Mouse (Mus musculus): ENCODE data around the gene Zfp773. TPM values are rescaled to one million over a fixed set of nuclear protein-coding genes. Genes with fewer than 3 reads are reported as not detected.

Gene Zfp773
- 0.84 and 0.95 TPM in 2 replicates for polyA plus RNA-seq (2012; rRNA removed)
- 1.7 and 1.9 TPM in 2 replicates for polyA plus RNA-seq (2014; fragmentation: Nextera tagmentation; extraction: Ambion mirVana)

- no peak for TF ChIP-seq POLR2A (IDR thresholded peaks at IDR 0.05; ENCODE audit: borderline replicate concordance, extremely low read depth, insufficient read depth, insufficient read length)
- no peaks in the 10 kb centered on the region for H3K27me3 ChIP-seq (ENCODE audit: control insufficient read depth, insufficient read depth, low read length)
- DNase-seq (ENCODE audit: low spot score) (peak; percentile 55), ATAC-seq (ENCODE audit: low FRiP score, low read depth) (peak; percentile 96)
- no peaks in the 10 kb centered on the region for H3K9me3 ChIP-seq (ENCODE audit: control insufficient read depth, low read length)
- H3K36me3 ChIP-seq (ENCODE audit: control insufficient read depth, insufficient read depth, low read length), result no peaks in the 10 kb centered on the region
- H3K4me2 ChIP-seq (replicated peaks; ENCODE audit: low read depth, low read length, severe bottlenecking), result peak within 1 kb of the TSS; percentile 51
- H3K4me1 ChIP-seq (ENCODE audit: control insufficient read depth, insufficient read depth, low read length), result no peaks in the 10 kb centered on the region; the same call in 1 of the 2 replicates
- 6% methylated on average over 16 of the region's 16 CpGs for WGBS
- H3K27ac ChIP-seq (replicated peaks; ENCODE audit: low read depth, low read length), result no peak within 1 kb of the TSS
- peak within 1 kb of the TSS; percentile 49 for H3K4me3 ChIP-seq (replicated peaks; ENCODE audit: low read length)
- peak within 1 kb of the TSS; percentile 66 for H3K9ac ChIP-seq (ENCODE audit: low read depth, low read length, severe bottlenecking)
Observed at GRCm38 (mm10) chr7:7136379-7136866, at the start of gene Zfp773. TSS of gene Zfp773 (minus strand) at chr7:7136755.

DNA sequence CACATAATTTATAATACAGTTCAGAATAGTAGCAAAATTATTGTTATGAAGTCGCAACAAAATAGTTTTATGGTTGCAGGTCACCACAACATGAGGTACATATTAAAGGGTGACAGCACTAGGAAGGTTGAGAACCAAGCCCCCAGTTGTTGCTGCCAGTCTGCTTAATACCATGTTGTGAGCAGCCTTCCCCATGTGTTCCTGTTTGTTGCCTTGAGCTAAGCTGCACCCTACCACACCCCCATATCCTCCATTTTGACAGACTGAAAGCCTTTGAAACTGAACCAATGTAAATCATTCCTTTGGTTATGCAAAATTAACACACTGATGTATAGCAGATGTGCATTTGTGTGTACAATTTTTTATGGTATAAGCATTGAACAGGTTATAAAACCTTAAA, 49.3 kb upstream of the Zfp773 start:
- ATAC-seq (ENCODE audit: low FRiP score, low read depth) (peak; percentile 58; the same call in 1 of the 2 replicates), DNase-seq (ENCODE audit: low spot score) (peak; percentile 17)
- H3K4me1 ChIP-seq (ENCODE audit: control insufficient read depth, insufficient read depth, low read length), result no peaks in the 10 kb centered on the region
- no peaks in the 10 kb centered on the region for H3K9me3 ChIP-seq (ENCODE audit: control insufficient read depth, low read length)
- H3K9ac ChIP-seq (ENCODE audit: low read depth, low read length, severe bottlenecking), result no peak overlapping the region
- no peak for TF ChIP-seq POLR2A (IDR thresholded peaks at IDR 0.05; ENCODE audit: borderline replicate concordance, extremely low read depth, insufficient read depth, insufficient read length)
- peaks cover 26% of the 10 kb centered on the region for H3K36me3 ChIP-seq (ENCODE audit: control insufficient read depth, insufficient read depth, low read length)
- no peak overlapping the region for H3K4me3 ChIP-seq (replicated peaks; ENCODE audit: low read length)
- H3K27me3 ChIP-seq (ENCODE audit: control insufficient read depth, insufficient read depth, low read length), result no peaks in the 10 kb centered on the region
- WGBS, result 60% methylated on average over 1 of the region's 1 CpGs
- H3K4me2 ChIP-seq (replicated peaks; ENCODE audit: low read depth, low read length, severe bottlenecking), result no peak overlapping the region
- H3K27ac ChIP-seq (replicated peaks; ENCODE audit: low read depth, low read length), result no peak overlapping the region

DNA sequence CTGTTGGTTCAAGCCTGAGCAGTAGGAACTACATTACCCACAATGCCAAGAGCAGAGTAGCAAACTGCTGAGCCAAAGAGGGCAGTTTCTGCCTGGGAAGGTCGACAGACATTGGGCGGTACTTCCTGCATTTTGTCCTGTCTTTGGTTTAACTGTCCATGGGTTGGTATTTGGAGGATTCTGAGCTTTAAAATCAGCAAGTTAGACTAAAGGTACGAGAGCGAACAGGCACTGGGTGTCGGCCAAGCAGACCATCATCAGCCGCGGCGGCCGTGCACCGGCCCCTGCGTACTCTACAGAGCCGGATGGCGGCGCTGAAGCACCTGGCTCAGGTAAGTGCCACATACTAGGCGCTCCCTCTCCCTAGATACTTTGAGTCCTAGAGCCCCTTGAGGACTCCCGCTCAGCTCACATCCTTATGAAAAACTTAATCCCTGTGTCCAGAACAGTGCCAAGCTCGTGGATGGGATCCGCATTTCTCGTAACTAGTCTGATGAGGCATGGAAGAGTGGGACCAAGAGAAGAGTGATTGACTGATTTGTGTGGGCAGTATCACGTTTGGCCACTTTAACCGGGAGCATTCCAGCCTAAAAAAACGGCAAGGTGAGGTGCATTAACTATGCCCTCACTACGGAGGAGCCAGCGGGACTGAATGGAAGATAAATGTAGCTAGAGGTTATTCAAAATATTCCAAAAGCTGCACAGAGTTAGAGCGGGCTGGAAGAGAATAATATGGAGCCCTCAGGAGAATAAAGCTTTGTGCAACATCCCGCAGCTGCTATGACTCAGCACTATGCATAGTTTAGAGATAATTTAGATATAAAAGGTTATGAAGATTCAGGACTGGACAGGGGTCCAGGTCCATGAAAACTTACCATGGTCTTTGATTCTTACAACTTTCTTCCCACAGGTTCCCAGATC, 34.9 kb upstream of the Zfp773 start, which contains the start of gene Zfp418:
Gene Zfp418 (plus strand): TSS at position 104 of the 921 bp plus-strand sequence.
- Histone ChIP-seq H3K36me3 (ENCODE audit: control insufficient read depth, insufficient read depth, low read length) (peaks cover 13% of the 10 kb centered on the region), H3K4me3 (replicated peaks; ENCODE audit: low read length) (peak within 1 kb of the TSS; percentile 63), H3K27ac (replicated peaks; ENCODE audit: low read depth, low read length) (0 out of 2 replicates have a peak within 1 kb of the TSS, but pooled peaks have one; percentile 46), H3K4me2 (replicated peaks; ENCODE audit: low read depth, low read length, severe bottlenecking) (peak within 1 kb of the TSS; percentile 53), H3K27me3 (ENCODE audit: control insufficient read depth, insufficient read depth, low read length) (no peaks in the 10 kb centered on the region), H3K4me1 (ENCODE audit: control insufficient read depth, insufficient read depth, low read length) (peaks cover 4% of the 10 kb centered on the region), H3K9ac (ENCODE audit: low read depth, low read length, severe bottlenecking) (peak within 1 kb of the TSS; percentile 75), H3K9me3 (ENCODE audit: control insufficient read depth, low read length) (no peaks in the 10 kb centered on the region)
- DNase-seq (ENCODE audit: low spot score) (peak; percentile 80), ATAC-seq (ENCODE audit: low FRiP score, low read depth) (peak; percentile 87)
- no peak for TF ChIP-seq POLR2A (IDR thresholded peaks at IDR 0.05; ENCODE audit: borderline replicate concordance, extremely low read depth, insufficient read depth, insufficient read length)
- 1% methylated on average over 26 of the region's 26 CpGs for WGBS

DNA sequence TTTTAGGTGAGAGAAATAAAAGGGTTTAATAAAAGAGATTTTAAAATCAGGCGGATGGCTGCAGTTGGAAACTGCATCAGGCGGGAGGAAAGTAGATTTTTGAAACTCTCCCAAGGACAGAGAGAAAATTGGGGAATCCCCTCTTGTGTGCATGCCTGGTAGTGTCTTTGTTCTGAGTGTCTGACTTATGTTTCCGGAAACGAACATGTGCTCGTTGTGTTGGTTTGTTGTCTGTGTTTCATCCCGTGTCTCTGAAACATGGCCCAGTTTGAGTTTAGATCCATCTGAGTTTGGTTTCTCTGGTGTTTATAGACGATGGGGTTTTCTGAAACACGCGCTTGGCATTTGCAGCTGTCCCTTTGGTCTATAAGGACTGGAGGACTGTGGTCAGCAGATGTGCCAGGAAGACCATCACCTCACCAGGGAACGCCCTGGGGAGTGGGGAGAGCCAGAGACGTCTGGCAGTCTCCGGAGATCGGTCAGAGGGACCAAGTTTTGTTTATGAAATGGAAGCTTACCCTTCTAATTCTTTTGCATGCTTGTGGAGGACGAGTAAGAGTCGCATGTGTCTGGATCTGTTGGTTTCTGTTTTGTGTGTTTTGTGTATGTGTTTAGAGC, 9.5 kb upstream of the Zfp773 start:
- WGBS, result 90% methylated on average over 15 of the region's 15 CpGs
- Histone ChIP-seq H3K4me2 (replicated peaks; ENCODE audit: low read depth, low read length, severe bottlenecking) (no peak overlapping the region), H3K4me3 (replicated peaks; ENCODE audit: low read length) (no peak overlapping the region), H3K36me3 (ENCODE audit: control insufficient read depth, insufficient read depth, low read length) (no peaks in the 10 kb centered on the region), H3K4me1 (ENCODE audit: control insufficient read depth, insufficient read depth, low read length) (no peaks in the 10 kb centered on the region), H3K9ac (ENCODE audit: low read depth, low read length, severe bottlenecking) (no peak overlapping the region), H3K9me3 (ENCODE audit: control insufficient read depth, low read length) (no peaks in the 10 kb centered on the region), H3K27ac (replicated peaks; ENCODE audit: low read depth, low read length) (no peak overlapping the region), H3K27me3 (ENCODE audit: control insufficient read depth, insufficient read depth, low read length) (no peaks in the 10 kb centered on the region)
- ATAC-seq (ENCODE audit: low FRiP score, low read depth) (no peak), DNase-seq (ENCODE audit: low spot score) (no peak)
- TF ChIP-seq POLR2A (IDR thresholded peaks at IDR 0.05; ENCODE audit: borderline replicate concordance, extremely low read depth, insufficient read depth, insufficient read length), result no peak

- no peak for DNase-seq (ENCODE audit: low spot score)
- no peak for TF ChIP-seq POLR2A (IDR thresholded peaks at IDR 0.05; ENCODE audit: borderline replicate concordance, extremely low read depth, insufficient read depth, insufficient read length)
- 89% methylated on average over 1 of the region's 1 CpGs for WGBS
Observed at GRCm38 (mm10) chr7:7144215-7144614, 7.7 kb upstream of the Zfp773 start.

More at GRCm38 (mm10) chr7:7144215-7144614, 7.7 kb upstream of the Zfp773 start:
- Histone ChIP-seq H3K4me3 (replicated peaks; ENCODE audit: low read length) (no peak overlapping the region), H3K4me1 (ENCODE audit: control insufficient read depth, insufficient read depth, low read length) (no peaks in the 10 kb centered on the region), H3K4me2 (replicated peaks; ENCODE audit: low read depth, low read length, severe bottlenecking) (no peak overlapping the region), H3K9me3 (ENCODE audit: control insufficient read depth, low read length) (no peaks in the 10 kb centered on the region), H3K27me3 (ENCODE audit: control insufficient read depth, insufficient read depth, low read length) (no peaks in the 10 kb centered on the region), H3K36me3 (ENCODE audit: control insufficient read depth, insufficient read depth, low read length) (no peaks in the 10 kb centered on the region), H3K27ac (replicated peaks; ENCODE audit: low read depth, low read length) (no peak overlapping the region), H3K9ac (ENCODE audit: low read depth, low read length, severe bottlenecking) (no peak overlapping the region)
- ATAC-seq (ENCODE audit: low FRiP score, low read depth), result no peak
